Mouse (Mus musculus) brain, adult 2 months (tissue): ENCODE results near the gene Il10.
"Not testable (repeated sequence)": the region's sequence is repeated elsewhere in the genome, so short reads cannot be mapped to it uniquely, and the experiment has no call there.

Experiments
- DNase-seq: peaks from one replicate; pipeline ENCODE4 v3.0.0; 2011; ENCODE audit warnings: low read depth, low spot score

Il10 gene

GRCm38 (mm10) chr1:131020425-131021310 is 1.0 kb downstream of the Il10 start:
- DNase-seq, result no peak

DNA sequence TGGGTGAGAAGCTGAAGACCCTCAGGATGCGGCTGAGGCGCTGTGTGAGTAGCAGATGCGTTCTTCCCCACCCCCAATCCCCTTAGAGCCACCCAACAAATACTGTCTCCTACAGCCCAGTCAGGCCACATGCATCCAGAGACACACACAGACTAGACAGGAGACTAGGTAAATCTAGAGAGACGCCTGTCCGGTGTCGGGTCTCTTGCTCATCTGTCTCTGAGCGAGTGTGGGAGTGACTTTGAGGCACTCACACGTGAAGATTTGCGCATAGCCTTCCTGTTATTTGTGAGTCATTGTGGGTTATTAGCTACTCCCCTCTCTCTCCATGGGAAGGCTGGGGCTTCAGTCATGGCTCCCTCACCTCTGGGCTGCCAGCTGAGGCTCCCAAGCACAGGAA is 1.8 kb downstream of the Il10 start:
- DNase-seq, result no peak

DNA sequence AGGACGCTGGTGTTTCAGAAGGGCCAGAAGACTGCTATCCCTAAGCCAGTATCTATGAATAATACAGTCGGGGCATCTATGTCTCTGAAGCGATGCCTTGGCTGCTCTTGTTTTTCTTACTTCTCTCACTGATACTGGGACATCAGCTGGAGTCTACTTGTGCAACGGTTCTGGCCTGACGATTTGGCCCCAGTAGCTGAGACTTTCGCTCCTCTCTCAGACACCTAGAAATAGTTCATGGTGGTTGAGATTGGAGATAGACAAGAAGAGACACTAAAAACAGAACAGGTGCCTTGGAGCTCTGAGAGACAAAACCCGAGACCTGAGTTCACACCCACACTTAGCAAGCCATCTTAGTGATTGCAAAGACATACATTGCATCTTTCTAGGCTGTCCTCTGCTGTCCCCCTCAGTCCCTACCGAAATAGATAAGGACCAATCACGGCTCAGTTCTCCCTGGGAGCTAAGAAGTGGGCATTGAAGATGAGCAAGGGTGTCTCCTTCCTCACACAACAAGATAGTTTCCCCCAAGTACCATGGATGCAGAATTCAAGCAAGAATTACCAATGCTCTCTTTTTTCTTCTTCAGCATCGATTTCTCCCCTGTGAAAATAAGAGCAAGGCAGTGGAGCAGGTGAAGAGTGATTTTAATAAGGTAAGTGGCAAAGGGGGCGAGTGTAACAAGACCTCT is 2.4 kb downstream of the Il10 start:
- no peak for DNase-seq

DNA sequence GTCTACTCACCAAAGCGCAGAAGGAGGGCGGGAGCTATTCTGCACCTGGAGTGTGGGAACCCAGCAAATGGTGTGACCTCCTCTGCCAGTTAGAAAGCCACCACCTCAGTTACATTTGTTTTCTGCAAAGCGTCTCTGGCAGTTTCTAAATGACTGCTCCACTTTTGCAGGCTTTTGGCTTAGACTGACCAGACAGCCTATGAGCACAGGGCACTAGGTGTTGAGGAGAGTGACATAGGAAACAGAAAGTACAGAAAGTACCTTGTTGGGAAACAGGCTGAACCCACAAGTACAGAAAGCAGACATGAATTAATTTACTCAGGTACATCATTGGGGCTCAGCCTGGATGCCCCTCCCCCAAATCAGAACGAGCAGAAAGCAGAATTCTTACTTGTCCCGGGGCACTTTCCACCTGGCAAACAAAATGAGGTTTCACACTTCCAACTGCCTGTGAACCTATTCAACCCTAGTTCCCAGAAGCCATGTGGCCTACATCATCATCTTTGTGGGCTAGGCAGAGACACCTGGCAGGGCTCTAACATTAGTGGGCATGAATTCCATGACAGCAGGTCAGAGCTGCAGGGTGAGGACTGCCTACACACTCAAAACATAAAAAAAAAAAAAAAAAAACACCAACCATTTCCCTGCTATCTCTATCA is 3.1 kb downstream of the Il10 start:
- DNase-seq, result peak; percentile 81

DNA sequence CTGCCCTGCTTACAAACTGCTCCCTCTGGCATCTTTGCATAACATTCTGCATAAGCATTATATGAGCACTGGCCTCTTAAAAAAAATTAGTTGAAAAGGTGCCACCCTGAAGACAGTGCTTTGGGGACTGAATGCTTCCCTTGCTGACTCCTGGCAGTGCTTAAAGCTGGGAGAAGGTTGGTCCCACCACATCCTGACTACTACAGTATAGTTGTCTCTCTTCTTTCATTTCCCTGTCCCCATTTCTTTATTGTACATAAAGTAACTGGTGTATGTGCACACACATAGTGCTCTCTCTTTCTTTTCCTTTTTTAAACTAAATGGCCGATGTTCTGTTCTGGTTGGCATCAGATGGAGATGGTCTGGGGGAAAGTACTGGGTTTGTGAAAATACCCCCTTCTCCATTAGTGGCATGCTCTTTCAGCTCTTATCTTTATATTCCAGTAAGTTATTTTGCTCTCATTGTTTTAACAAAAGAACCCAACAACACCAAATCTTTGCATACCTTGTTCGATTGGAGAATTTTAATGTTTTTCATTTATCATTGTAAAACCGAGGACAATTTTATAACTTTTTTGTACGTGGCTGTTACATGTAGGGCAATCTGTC is 3.7 kb downstream of the Il10 start:
- not testable (repeated sequence) for DNase-seq

DNA sequence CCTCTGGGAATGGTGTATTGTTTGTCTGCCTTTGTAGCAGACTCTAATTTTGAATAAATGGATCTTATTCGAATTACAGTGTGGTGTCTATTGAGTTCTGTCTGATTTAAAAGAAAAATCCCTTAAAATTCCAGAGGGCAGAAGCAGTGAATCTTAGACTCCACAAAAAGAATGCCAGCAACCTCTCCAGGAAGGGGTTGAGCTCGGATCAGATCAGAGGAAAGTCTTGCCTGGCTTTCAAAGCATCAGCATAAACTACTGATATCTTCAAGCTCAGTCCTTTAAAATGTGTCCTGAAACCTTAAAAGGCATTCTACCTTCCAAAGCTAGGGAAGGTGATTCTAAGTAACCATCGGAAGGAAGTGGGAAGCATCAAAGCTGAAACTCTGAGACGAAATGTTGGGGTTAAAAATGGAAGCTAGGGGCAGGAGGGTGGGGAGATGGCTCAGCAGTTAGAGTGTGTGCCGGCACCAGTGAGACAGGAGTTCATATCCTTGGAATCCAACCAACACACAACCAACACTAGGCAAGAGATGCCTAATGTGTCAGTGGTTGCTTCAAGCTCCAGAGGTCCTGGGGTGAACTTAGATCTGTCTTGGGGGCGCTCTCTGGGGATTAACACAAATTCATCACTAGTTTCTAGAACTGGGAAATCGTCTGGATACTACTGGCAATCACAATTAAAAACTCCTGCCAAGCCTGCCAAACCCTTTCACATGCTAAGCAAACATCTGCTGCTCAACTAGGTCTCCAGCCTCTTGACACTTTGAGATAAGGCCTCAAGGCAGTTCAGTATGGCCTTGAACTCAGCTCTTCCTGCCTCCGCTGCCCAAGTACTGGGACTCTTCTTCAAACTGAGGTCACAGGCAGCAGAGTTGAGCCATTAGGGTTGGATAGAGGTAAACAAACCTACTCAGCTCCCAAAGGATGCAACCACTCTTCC is 5.5 kb downstream of the Il10 start:
- no peak for DNase-seq

DNA sequence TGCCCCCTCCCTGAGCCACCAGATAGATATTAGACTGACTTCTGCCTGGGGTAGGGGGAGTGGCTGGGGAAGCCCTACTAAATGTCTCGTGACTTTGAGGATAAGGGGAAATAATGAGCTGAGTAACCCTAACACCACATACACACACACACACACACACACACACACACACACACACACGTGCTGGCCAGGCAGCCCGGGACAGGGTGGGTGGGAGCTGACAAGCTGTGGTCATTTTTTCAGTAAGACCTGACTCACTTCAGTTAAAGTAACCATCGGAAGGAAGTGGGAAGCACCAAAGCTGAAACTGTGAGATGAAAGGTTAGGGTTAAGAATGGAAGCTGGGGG is 6.2 kb downstream of the Il10 start:
- no peak for DNase-seq

DNA sequence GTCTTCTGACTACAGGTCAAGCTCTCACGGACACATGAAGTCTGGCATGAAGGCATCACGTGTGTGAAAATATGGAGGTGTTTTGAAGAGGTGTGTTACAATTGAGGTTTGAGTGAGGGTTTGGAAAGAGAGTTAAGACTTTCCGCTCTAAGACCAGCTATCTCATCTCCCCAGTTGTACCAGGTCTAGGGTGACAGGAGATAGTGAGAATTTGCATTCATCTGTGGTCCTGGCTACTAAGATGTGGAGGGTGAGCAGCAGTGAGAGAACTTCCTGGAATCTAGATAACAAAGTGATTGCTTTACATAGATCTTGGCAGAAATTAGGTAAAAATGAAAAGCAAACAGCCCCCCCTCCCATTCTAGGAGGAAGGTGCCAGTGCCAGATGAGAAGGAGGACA is 9.6 kb downstream of the Il10 start:
- DNase-seq, result no peak

DNA sequence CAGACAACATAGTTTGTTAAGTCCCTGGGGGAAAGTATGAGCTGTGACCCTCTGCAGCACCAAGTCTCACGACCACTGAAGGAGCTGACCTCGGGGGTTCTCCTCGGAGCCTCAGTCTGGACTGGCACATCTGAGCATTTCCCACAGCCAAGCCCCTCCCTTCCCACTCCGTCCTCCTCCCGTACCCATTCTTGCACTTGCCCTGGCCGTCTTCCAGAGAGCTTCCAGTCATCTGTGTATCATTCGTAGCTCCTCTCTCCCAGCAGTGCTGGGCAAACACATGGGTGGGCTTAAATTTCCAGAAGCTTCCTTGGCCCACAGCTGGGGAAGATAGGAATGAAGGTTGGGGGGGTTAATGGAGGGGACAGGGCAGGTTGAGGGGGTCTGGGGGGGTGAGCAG is 10.6 kb downstream of the Il10 start:
- no peak for DNase-seq

DNA sequence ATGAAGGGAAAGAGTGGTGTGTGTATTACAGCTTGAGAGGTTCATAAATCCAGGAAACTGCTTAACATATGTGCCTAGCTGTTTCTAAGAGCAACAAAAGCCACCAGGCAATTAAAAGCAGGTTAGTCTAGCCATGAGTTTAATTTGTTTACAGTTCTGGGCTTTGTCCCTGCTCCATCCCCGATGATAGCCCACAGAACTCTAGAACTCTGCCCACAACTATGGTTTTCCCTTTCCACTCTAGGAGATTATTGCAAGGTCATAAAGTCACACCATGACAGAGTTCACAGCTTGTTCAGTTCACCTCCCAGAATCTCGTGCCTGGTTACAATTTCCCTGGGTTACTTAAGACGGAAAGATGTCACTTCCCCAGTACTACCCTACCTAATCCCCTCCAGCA is 11.6 kb downstream of the Il10 start:
- no peak for DNase-seq

GRCm38 (mm10) chr1:131038001-131038400 is 18.4 kb downstream of the Il10 start:
- DNase-seq, result no peak

- no peak for DNase-seq
Measured at GRCm38 (mm10) chr1:131038415-131039017, 18.9 kb downstream of the Il10 start.

DNA sequence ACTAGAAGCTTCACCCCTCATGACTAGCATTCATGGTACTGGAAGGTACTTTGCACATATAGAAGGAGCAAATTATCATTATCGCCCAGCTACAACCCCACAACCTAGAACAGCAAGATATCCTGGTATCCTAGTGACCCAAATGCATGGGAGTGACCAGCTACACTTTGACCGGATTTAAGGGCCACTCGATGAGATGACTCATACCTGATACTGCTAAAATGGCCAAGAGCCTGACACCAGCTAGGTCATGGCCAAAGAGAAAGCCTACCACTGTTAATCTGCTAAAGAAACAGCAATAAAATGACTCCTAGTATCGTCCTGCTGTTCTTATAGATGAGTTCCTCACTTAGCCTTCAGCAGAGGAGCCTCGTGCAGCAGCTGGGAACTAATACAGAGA is 19.8 kb downstream of the Il10 start:
- no peak for DNase-seq

DNA sequence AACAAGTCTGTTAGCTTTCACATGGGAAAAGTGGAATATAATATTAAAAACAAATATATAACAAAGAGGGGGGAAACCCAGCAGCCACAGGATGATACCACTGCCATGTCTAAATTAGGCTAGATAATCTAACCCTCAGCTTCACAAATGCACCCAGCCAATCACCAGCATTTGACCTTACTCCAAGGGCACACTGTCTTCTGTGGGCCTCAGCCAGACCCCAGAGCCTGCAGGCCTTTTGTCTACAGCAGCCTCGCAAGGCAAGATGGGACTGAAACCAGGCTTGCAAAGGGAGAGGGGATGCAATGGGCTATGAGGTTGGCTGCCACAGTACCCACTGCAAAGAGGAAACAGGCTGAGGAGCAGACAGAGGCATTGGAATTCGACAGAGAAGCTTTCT is 22.6 kb downstream of the Il10 start:
- DNase-seq, result no peak

GRCm38 (mm10) chr1:131042721-131043120 is 23.1 kb downstream of the Il10 start:
- DNase-seq, result no peak

GRCm38 (mm10) chr1:131043636-131044035 is 24.0 kb downstream of the Il10 start:
- no peak for DNase-seq

- no peak for DNase-seq
Measured at GRCm38 (mm10) chr1:131045723-131046355, 26.2 kb downstream of the Il10 start.

DNA sequence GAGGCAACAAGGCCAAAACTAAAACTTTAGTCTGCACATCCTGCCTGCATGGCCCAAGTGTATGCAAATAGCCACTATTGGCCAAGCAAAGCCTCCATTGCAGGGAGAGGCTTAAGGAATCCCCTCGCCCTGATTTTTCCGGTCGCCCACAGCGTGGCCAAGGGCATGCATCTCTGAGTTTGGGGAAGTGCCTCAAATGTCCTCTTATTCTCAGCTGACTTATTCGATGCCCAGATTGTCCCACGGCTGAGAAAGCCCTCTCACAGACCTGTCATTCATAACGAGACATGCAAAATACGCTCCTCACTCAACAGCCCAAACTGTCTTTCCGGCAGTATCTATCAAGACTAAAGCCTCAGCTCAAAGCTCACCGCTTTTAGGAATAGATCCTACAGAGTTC is 27.0 kb downstream of the Il10 start:
- DNase-seq, result no peak

DNA sequence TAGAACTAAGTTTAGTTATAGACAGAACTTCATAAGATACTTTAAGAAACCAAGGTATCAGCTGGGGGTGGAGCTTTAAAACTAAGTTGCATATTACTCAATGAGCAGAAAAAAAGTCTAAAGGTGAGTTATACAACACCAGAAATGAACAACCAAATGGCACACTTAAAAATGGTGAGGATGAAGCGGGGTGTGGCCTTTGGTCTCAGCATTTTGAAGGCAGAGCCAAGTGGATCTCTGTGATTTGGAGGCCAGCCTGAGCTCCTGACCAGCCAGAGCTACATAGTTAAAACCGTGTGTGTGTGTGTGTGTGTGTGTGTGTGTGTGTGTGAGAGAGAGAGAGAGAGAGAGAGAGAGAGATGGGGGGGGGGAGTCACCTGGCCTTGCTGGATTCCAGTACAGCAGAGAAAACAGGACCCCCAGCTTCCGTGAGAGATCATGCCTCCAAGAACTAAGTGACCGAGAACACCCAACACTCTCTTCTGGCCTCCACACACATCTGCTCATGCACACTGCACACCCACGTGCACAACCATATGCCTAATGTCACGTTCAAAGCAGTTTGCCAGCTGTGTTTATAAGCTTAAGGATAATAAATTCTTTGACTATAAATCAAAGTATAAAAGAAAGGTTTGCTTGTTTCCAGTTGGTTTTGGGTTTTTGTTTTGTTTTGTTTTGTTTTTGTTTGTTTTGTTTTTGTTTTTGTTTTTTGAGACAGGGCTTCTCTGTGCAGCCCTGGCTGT is 28.6 kb downstream of the Il10 start:
- no peak for DNase-seq

DNA sequence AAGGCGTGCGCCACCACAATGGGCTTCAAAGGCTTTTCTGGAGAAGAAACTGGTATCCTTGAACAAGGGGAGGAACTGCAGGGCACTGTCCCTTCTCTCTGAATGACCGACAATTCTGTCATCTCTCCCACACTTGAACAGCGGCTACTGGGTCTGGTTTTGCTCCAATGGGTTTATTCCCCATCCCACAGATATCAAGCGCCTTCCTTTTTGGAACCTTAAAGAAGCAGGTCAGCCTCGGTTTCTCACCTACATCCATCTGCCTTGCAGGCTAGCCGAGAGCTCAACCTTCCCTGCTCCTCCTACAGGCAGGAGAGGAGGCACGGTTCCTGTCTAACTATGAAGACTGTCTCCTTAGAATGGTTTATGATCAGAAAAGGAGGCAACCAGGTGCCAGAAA is 29.3 kb downstream of the Il10 start:
- DNase-seq, result no peak
